Mouse (Mus musculus) right cerebral cortex, adult 2 months (tissue): Measurements from ENCODE around the gene Met.

Source experiments
- DNase-seq, 2 experiments: peaks; one replicate each; pipeline ENCODE4 v3.0.0; 2021 to 2022; ENCODE audit warnings: low spot score in 2 of 2

Met gene

GRCm38 (mm10) chr6:17548786-17549185, 85.2 kb downstream of the Met start:
- DNase-seq: peak in 1 of 2 experiments; percentile 6

- no peak for DNase-seq
These were observed 86.0 kb downstream of the Met start for GRCm38 (mm10) chr6:17549645-17550044.

GRCm38 (mm10) chr6:17554263-17554662, 90.7 kb downstream of the Met start:
- no peak for DNase-seq

- no peak for DNase-seq
These were observed 91.2 kb downstream of the Met start for GRCm38 (mm10) chr6:17554757-17555156.

GRCm38 (mm10) chr6:17555719-17556118, 92.1 kb downstream of the Met start:
- DNase-seq: no peak

GRCm38 (mm10) chr6:17559657-17560056, 96.1 kb downstream of the Met start:
- DNase-seq: no peak

- no peak for DNase-seq
These were observed 97.7 kb downstream of the Met start for GRCm38 (mm10) chr6:17561347-17561746.

GRCm38 (mm10) chr6:17561886-17562285, 98.3 kb downstream of the Met start:
- DNase-seq: no peak

GRCm38 (mm10) chr6:17562472-17563088, 99.0 kb downstream of the Met start:
- DNase-seq: peak in 1 of 2 experiments; percentile 5

GRCm38 (mm10) chr6:17568702-17569352, 105.2 kb downstream of the Met start:
- no peak for DNase-seq

- DNase-seq: no peak
These were observed 109.6 kb downstream of the Met start for GRCm38 (mm10) chr6:17573227-17573626.

GRCm38 (mm10) chr6:17573732-17574131, 110.1 kb downstream of the Met start:
- DNase-seq: no peak

- DNase-seq: no peak
These were observed 114.6 kb downstream of the Met start for GRCm38 (mm10) chr6:17578092-17578760.

GRCm38 (mm10) chr6:17580349-17580748, 116.7 kb downstream of the Met start:
- DNase-seq: no peak

- peak; percentile 70 to 76 for DNase-seq
These were observed 120.4 kb downstream of the Met start for GRCm38 (mm10) chr6:17583982-17584381.

GRCm38 (mm10) chr6:17589049-17589952, 125.7 kb downstream of the Met start:
- peak; percentile 85 to 88 for DNase-seq

GRCm38 (mm10) chr6:17589953-17590627, 126.5 kb downstream of the Met start:
- no peak for DNase-seq

- DNase-seq: no peak
These were observed 130.4 kb downstream of the Met start for GRCm38 (mm10) chr6:17593971-17594370.

GRCm38 (mm10) chr6:17595712-17596462, 132.3 kb downstream of the Met start:
- DNase-seq: no peak

- no peak for DNase-seq
These were observed 135.8 kb downstream of the Met start for GRCm38 (mm10) chr6:17599373-17599772.

GRCm38 (mm10) chr6:17601526-17601925, 137.9 kb downstream of the Met start:
- no peak for DNase-seq
